Comparison of ENCODE assay signal across 14 mouse cellular contexts in the genomic region with DNA sequence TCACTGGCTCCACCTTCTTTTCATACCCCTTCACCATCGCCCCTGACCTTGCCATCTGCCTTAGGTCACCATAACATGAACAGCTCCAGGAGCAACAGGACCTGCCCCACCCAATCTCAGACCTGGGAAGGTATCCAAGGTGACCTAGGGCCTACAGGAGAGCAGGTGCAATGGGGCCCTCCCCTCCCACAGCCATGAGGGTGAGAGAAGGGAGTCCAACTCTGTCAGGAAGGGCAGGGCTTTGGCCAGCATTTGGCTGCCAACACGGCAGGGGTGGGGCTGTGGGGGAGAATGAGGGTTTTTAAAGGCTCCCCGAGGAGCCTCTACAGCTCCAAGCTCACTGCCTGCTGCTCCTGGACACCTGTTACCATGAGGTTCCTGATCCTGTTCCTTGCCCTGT. TPM values are rescaled to one million over a fixed set of nuclear protein-coding genes. Genes with fewer than 3 reads are reported as not detected.
"Had no signal": no experiment of that assay in that cellular context is flagged by ENCODE, and none has a peak within 500 bp of the region (broad histone marks: within the 10 kb centered on the region; RNA-seq: fewer than 3 reads in every experiment).

No protein-coding gene starts in this region.

RNA-seq across cellular contexts. Expression of a gene that starts 8.2 kb away (rescaled TPM):
- polyA plus RNA-seq: liver, embryonic 16.5 days; lung, embryonic 14.5 days; lung, embryonic 16.5 days; midbrain, embryonic 10.5 days; midbrain, embryonic 12.5 days; midbrain, embryonic 14.5 days; midbrain, embryonic 16.5 days; myocyte; neural tube, embryonic 11.5 days; neural tube, embryonic 13.5 days; neural tube, embryonic 15.5 days; small intestine, adult 2 months; stomach, embryonic 14.5 days had no signal

RNA-seq across cellular contexts. Expression of a gene that starts 8.8 kb away (rescaled TPM):
- polyA plus RNA-seq: liver, embryonic 16.5 days; lung, embryonic 14.5 days; lung, embryonic 16.5 days; midbrain, embryonic 10.5 days; midbrain, embryonic 12.5 days; midbrain, embryonic 14.5 days; midbrain, embryonic 16.5 days; myocyte; neural tube, embryonic 11.5 days; neural tube, embryonic 13.5 days; neural tube, embryonic 15.5 days; small intestine, adult 2 months; stomach, embryonic 14.5 days; thymus, postnatal 0 days had no signal

RNA-seq across cellular contexts. Expression of a gene that starts 24.3 kb away (rescaled TPM):
- polyA plus RNA-seq: liver, embryonic 16.5 days; lung, embryonic 14.5 days; lung, embryonic 16.5 days; midbrain, embryonic 10.5 days; midbrain, embryonic 12.5 days; midbrain, embryonic 14.5 days; midbrain, embryonic 16.5 days; myocyte; neural tube, embryonic 11.5 days; neural tube, embryonic 13.5 days; neural tube, embryonic 15.5 days; small intestine, adult 2 months; stomach, embryonic 14.5 days had no signal

RNA-seq across cellular contexts. Expression of a gene that starts 33.6 kb away (rescaled TPM):
- polyA plus RNA-seq: liver, embryonic 16.5 days; lung, embryonic 14.5 days; lung, embryonic 16.5 days; midbrain, embryonic 10.5 days; midbrain, embryonic 12.5 days; midbrain, embryonic 14.5 days; midbrain, embryonic 16.5 days; myocyte; neural tube, embryonic 11.5 days; neural tube, embryonic 13.5 days; neural tube, embryonic 15.5 days; small intestine, adult 2 months; stomach, embryonic 14.5 days had no signal

RNA-seq across cellular contexts. Expression of a gene that starts 53.4 kb away (rescaled TPM):
- polyA plus RNA-seq: liver, embryonic 16.5 days; lung, embryonic 14.5 days; lung, embryonic 16.5 days; midbrain, embryonic 10.5 days; midbrain, embryonic 12.5 days; midbrain, embryonic 14.5 days; midbrain, embryonic 16.5 days; myocyte; neural tube, embryonic 11.5 days; neural tube, embryonic 13.5 days; neural tube, embryonic 15.5 days; small intestine, adult 2 months; stomach, embryonic 14.5 days had no signal
